Mouse (Mus musculus) urinary bladder, postnatal 10 days (tissue): ENCODE measurements around the gene Grn.

Experiments
- DNase-seq: peaks from one replicate; pipeline ENCODE4 v3.0.0; 2022; ENCODE audit warnings: low spot score

Grn gene

GRCm38 (mm10) chr11:102424666-102425065 lies 5.4 kb upstream of the Grn start:
- DNase-seq, result no peak

GRCm38 (mm10) chr11:102425555-102426316 lies 4.4 kb upstream of the Grn start:
- DNase-seq, result no peak

GRCm38 (mm10) chr11:102428981-102429540 lies 1.1 kb upstream of the Grn start:
- DNase-seq, result no peak

- DNase-seq, result no peak
These were observed 564 bp upstream of the Grn start for GRCm38 (mm10) chr11:102429551-102429950.

GRCm38 (mm10) chr11:102431018-102431645 lies 1.0 kb downstream of the Grn start:
- no peak for DNase-seq

GRCm38 (mm10) chr11:102431728-102432114 lies 1.6 kb downstream of the Grn start:
- no peak for DNase-seq

GRCm38 (mm10) chr11:102432115-102432843 lies 2.2 kb downstream of the Grn start:
- DNase-seq, result no peak

- no peak for DNase-seq
These were observed 2.8 kb downstream of the Grn start for GRCm38 (mm10) chr11:102432896-102433295.

- no peak for DNase-seq
These were observed 3.8 kb downstream of the Grn start for GRCm38 (mm10) chr11:102433866-102434265.

- no peak for DNase-seq
These were observed 4.3 kb downstream of the Grn start for GRCm38 (mm10) chr11:102434406-102434805.

- DNase-seq, result no peak
These were observed 4.9 kb downstream of the Grn start for GRCm38 (mm10) chr11:102434816-102435705.

- DNase-seq, result no peak
These were observed 5.8 kb downstream of the Grn start for GRCm38 (mm10) chr11:102435754-102436470.

GRCm38 (mm10) chr11:102436471-102436790 lies 6.3 kb downstream of the Grn start:
- DNase-seq, result no peak

GRCm38 (mm10) chr11:102437120-102438061 lies 7.3 kb downstream of the Grn start:
- DNase-seq, result no peak

GRCm38 (mm10) chr11:102438212-102439092 lies 8.3 kb downstream of the Grn start:
- DNase-seq, result peak; percentile 70

- DNase-seq, result no peak
These were observed 9.3 kb downstream of the Grn start for GRCm38 (mm10) chr11:102439093-102440082.

GRCm38 (mm10) chr11:102440255-102440654 lies 10.1 kb downstream of the Grn start:
- no peak for DNase-seq

GRCm38 (mm10) chr11:102441434-102441833 lies 11.3 kb downstream of the Grn start:
- DNase-seq, result no peak
